Mouse (Mus musculus) liver, embryonic 13.5 days (tissue): Measurements from ENCODE around the gene Olfr159. TPM values are rescaled to one million over a fixed set of nuclear protein-coding genes. Genes with fewer than 3 reads are reported as not detected.
"Not testable (repeated sequence)": the region's sequence is repeated elsewhere in the genome, so short reads cannot be mapped to it uniquely, and the experiment has no call there.

ENCODE experiments used
- ATAC-seq: fragments of 200-750 bp; cut with Nextera tagmentation; 2 replicates; pipeline ENCODE4 v1.8.0; 2017; ENCODE audit warnings: low read depth, mild to moderate bottlenecking, moderate number of reproducible peaks, moderate library complexity
- DNase-seq: peaks from one replicate; pipeline ENCODE4 v3.0.0; 2022
- H3K27ac ChIP-seq: fragments of 300-500 bp; sonication (generic); 2 replicates; pipeline ENCODE4 v1.5.1; 2015; ENCODE audit warnings: moderate library complexity, mild to moderate bottlenecking, inconsistent platforms
- H3K27me3 ChIP-seq: fragments of 300-500 bp; sonication (generic); 2 replicates; pipeline ENCODE4 v1.6.1; 2015; ENCODE audit warnings: mild to moderate bottlenecking, inconsistent platforms
- H3K36me3 ChIP-seq: fragments of 300-500 bp; sonication (generic); 2 replicates; pipeline ENCODE4 v1.6.1; 2015; ENCODE audit warnings: mild to moderate bottlenecking, inconsistent platforms
- H3K4me1 ChIP-seq: fragments of 300-500 bp; sonication (generic); replicated peaks from 2 replicates; pipeline ENCODE4 v1.6.1; 2015; ENCODE audit warnings: inconsistent platforms
- H3K4me2 ChIP-seq: fragments of 300-500 bp; sonication (generic); 2 replicates; pipeline ENCODE4 v1.6.1; 2015; ENCODE audit warnings: inconsistent platforms, mild to moderate bottlenecking, moderate library complexity
- H3K4me3 ChIP-seq: fragments of 300-500 bp; sonication (generic); replicated peaks from 2 replicates; pipeline ENCODE4 v1.5.1; 2015; ENCODE audit warnings: mild to moderate bottlenecking, inconsistent platforms
- H3K9ac ChIP-seq: fragments of 300-500 bp; sonication (generic); 2 replicates; pipeline ENCODE4 v1.6.1; 2015; ENCODE audit warnings: mild to moderate bottlenecking, inconsistent platforms
- H3K9me3 ChIP-seq: fragments of 300-500 bp; sonication (generic); replicated peaks from 2 replicates; pipeline ENCODE4 v1.6.1; 2016; ENCODE audit warnings: inconsistent platforms
- WGBS: fragments of 180-500 bp; shearing (Covaris S2); methylation state at CpG from one replicate; pipeline ENCODE4 v1.1.7; 2015; ENCODE audit not compliant: insufficient replicate concordance; 5-methylcytosine and 5-hydroxymethylcytosine counted together
- polyA plus RNA-seq: library from polyadenylated mRNA; unstranded; fragments of >200 nt; fragmentation: Nextera tagmentation; extraction: Ambion mirVana; gene quantifications from 2 replicates; pipeline ENCODE4 v1.2.1, GENCODE M21; 2015

Gene Olfr159
- polyA plus RNA-seq = not detected in 2 replicates

DNA sequence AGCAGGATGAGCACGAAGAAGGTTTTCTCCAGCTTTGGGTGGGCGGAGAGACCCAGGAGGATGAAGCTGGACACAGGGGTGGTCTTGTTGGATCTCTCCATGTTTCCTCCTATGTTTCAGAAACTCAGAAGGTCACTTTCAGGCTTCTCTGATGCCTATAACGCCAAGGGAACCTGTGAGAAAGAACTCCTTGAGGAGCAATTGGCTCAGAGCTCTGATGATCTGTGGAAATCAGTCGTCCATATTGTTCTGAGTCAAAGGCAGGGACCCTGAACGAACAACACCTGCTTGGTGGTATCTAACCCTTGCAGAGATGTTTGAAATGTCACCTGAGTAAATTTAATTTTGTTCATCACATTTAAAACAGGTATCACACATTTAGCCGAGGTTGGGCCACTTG lies at the start of gene Olfr159:
TSS of gene Olfr159 (minus strand) at position 101 of the 400 bp plus-strand sequence.
- WGBS = 60% methylated on average over 6 of the region's 6 CpGs
- Histone ChIP-seq H3K9ac (no peak within 1 kb of the TSS), H3K36me3 (no peaks in the 10 kb centered on the region), H3K4me2 (no peak within 1 kb of the TSS), H3K9me3 (0 out of 2 replicates have a peak, but pooled peaks cover 3% of the 10 kb centered on the region), H3K4me1 (no peaks in the 10 kb centered on the region), H3K27ac (no peak within 1 kb of the TSS), H3K4me3 (no peak within 1 kb of the TSS), H3K27me3 (peaks cover 4% of the 10 kb centered on the region; the same call in 1 of the 2 replicates)
- ATAC-seq (no peak), DNase-seq (no peak)

DNA sequence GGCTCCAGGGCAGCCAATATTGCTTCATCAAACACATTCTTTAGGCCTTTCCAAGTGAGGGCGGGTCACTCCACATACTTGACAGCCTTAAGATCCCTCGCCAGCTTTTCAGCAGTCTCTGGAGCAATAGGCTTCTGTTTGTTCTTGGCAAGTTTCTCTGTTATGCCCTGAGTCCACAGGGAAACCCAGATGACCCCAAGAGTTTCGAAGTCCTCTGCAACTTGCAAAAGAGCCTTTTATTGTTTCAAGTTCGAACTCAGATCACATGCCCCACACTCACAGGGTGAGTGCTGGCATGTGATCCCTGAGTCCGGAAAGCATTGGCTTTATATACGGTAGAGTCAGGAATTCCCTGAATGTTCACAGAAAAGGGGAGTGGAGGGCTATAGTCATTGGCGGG lies 28.1 kb upstream of the Olfr159 start:
- DNase-seq (no peak), ATAC-seq (no peak)

DNA sequence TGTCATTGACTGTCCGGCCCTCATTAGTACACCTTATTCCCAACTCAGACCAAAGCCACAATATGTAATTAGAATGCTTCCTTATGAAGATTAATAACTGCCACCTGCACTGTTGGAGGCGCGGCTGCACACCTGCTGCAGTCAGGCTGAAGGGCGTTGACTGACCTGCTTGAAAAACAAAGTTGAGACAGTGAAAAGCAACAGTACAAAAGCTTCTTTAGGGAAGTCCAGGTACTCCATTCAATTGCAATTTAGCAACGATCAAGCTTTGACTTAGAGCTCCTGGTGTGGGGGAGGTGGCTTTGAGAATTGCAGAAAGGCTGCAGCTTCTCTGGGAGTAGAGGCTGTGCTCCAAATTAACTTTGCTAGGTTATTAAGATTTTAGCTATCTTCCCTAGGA lies 25.0 kb upstream of the Olfr159 start:
- not testable (repeated sequence) for DNase-seq, H3K9me3 ChIP-seq, H3K4me1 ChIP-seq, H3K4me3 ChIP-seq, H3K36me3 ChIP-seq, H3K27ac ChIP-seq, ATAC-seq, H3K9ac ChIP-seq, H3K27me3 ChIP-seq, H3K4me2 ChIP-seq
- 68% methylated on average over 5 of the region's 5 CpGs for WGBS

More for the DNA sequence above, 28.1 kb upstream of the Olfr159 start:
- Histone ChIP-seq H3K27me3 (no peaks in the 10 kb centered on the region), H3K4me2 (no peak overlapping the region), H3K9me3 (0 out of 2 replicates have a peak, but pooled peaks cover 3% of the 10 kb centered on the region), H3K27ac (no peak overlapping the region), H3K4me3 (no peak overlapping the region), H3K9ac (no peak overlapping the region), H3K4me1 (no peaks in the 10 kb centered on the region), H3K36me3 (no peaks in the 10 kb centered on the region)
- WGBS = 54% methylated on average over 7 of the region's 7 CpGs

DNA sequence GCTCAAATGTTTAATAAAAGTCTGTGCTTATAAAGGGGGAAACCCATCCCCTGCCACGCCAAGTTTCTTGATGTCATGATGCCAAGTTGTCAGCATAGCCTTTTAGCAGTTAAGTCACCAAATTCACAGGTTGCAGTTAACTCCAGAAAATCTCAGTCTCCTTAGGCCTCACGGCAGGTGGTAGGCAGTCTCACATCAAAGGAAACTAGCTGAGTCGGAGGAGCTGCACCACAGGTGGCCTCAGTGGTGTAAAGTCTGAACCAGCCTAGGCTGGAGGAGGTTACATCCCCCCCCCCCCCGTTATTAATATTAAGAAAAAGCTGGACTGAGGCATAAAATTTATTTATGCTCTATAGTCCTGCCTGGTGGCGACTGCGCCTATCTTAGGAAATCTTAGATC lies 24.5 kb upstream of the Olfr159 start:
- no peaks in the 10 kb centered on the region for H3K9me3 ChIP-seq
- 63% methylated on average over 6 of the region's 6 CpGs for WGBS
- ATAC-seq = no peak

DNA sequence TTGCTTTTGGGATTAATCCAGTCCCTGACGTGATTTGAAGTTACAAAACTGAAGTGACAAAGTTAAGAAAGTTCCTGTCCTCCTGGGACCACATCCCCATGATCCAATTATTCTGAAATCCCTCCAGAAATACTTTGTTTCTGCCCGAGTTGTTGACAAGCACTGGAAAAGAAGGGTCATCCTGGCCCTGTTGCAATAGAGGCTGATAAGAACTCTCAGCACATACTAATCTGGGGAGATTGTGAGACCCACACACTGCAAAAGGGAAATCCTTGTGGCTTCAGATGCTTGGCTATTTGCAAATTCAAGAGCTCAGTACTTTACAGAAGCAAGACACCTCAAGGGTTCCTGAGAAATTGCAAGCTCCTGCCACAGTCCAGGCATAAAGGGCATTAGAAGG lies 1.5 kb upstream of the Olfr159 start:
- no peak overlapping the region for H3K27ac ChIP-seq
- no peak overlapping the region for H3K4me3 ChIP-seq
- no peak for ATAC-seq
- no peaks in the 10 kb centered on the region for H3K4me1 ChIP-seq
- H3K27me3 ChIP-seq = peaks cover 4% of the 10 kb centered on the region; the same call in 1 of the 2 replicates
- no peaks in the 10 kb centered on the region for H3K36me3 ChIP-seq
- H3K9me3 ChIP-seq = 0 out of 2 replicates have a peak, but pooled peaks cover 3% of the 10 kb centered on the region
- H3K9ac ChIP-seq = no peak overlapping the region
- no peak overlapping the region for H3K4me2 ChIP-seq
- 15% methylated on average over 2 of the region's 2 CpGs for WGBS
- no peak for DNase-seq

More for the DNA sequence above, 24.5 kb upstream of the Olfr159 start:
- H3K4me3 ChIP-seq = no peak overlapping the region
- H3K27me3 ChIP-seq = no peaks in the 10 kb centered on the region
- H3K36me3 ChIP-seq = no peaks in the 10 kb centered on the region
- DNase-seq = no peak
- no peak overlapping the region for H3K27ac ChIP-seq
- H3K4me1 ChIP-seq = no peaks in the 10 kb centered on the region
- no peak overlapping the region for H3K9ac ChIP-seq
- H3K4me2 ChIP-seq = no peak overlapping the region

DNA sequence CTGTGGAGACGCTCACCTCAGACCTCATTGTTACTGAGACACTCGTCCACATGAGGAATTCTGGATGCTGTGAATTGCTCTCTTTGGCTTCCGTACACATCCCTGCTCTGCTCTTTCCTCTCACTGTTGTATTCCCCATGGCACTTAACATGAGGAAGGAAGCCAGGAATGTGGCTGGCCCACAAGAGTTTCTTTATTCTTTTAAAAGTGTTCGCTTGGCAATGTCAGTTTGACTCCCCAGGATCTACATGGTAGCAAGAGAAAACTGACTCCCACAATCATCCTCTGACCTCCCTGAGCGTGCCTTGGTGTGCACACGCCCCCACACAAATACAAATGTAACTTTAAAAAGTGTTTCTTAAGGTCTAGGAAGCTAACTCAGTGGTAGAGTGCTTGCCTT lies 817 bp upstream of the Olfr159 start:
- no peaks in the 10 kb centered on the region for H3K4me1 ChIP-seq
- 46% methylated on average over 6 of the region's 6 CpGs for WGBS
- H3K36me3 ChIP-seq = no peaks in the 10 kb centered on the region
- peaks cover 4% of the 10 kb centered on the region; the same call in 1 of the 2 replicates for H3K27me3 ChIP-seq
- no peak overlapping the region for H3K27ac ChIP-seq
- no peak overlapping the region for H3K4me3 ChIP-seq
- H3K9ac ChIP-seq = no peak overlapping the region
- H3K9me3 ChIP-seq = 0 out of 2 replicates have a peak, but pooled peaks cover 3% of the 10 kb centered on the region
- ATAC-seq = no peak
- no peak for DNase-seq
- no peak overlapping the region for H3K4me2 ChIP-seq

DNA sequence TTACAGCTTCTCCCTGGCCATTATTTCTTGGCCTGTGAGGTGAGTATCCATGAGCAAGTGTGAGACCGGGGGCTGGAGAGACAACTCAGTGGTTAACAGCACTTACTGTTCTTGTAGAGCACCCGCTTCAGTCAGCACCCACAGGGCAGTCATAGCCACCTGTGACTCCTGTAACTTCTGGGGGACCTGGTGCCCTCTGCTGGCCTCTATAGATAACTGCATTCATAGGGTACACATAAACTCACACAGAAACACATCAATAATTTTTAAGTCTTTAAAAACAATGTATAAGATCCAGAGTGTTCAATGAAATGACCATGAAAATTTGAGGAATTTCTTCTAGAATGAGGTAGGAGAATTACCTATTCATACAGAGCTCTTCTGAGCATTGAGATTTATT lies 1.4 kb downstream of the Olfr159 start:
- Histone ChIP-seq H3K4me2 (no peak overlapping the region), H3K9me3 (0 out of 2 replicates have a peak, but pooled peaks cover 6% of the 10 kb centered on the region), H3K4me3 (no peak overlapping the region), H3K36me3 (no peaks in the 10 kb centered on the region), H3K4me1 (no peaks in the 10 kb centered on the region), H3K27ac (no peak overlapping the region), H3K9ac (no peak overlapping the region), H3K27me3 (peaks cover 4% of the 10 kb centered on the region; the same call in 1 of the 2 replicates)
- no peak for ATAC-seq
- no peak for DNase-seq
- WGBS = 85% methylated on average over 2 of the region's 2 CpGs

DNA sequence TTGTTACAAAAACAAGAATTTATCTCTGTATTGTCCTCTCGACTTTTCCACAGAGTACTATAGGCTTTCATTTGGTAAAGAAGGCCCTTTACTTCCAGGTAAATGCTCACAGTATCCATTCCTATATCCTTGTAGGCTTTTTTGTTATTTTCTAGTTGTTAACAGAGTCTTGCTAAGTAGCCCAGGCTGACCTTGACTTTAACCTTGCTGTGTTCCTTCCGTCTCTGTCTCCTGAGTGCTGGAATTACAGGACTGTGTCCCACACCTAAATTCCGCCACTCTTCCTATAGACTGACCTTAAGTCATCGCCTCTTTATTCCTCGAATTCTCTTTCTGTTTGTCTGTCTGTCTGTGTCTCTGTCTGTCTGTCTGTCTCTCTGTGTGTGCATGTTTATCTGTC lies 2.5 kb downstream of the Olfr159 start:
- 0 out of 2 replicates have a peak, but pooled peaks cover 7% of the 10 kb centered on the region for H3K9me3 ChIP-seq
- no peak overlapping the region for H3K27ac ChIP-seq
- H3K36me3 ChIP-seq = no peaks in the 10 kb centered on the region
- WGBS = 72% methylated on average over 5 of the region's 5 CpGs
- no peaks in the 10 kb centered on the region for H3K4me1 ChIP-seq
- no peak for DNase-seq
- no peak for ATAC-seq
- no peak overlapping the region for H3K4me2 ChIP-seq
- H3K27me3 ChIP-seq = peaks cover 4% of the 10 kb centered on the region; the same call in 1 of the 2 replicates
- no peak overlapping the region for H3K4me3 ChIP-seq
- no peak overlapping the region for H3K9ac ChIP-seq

DNA sequence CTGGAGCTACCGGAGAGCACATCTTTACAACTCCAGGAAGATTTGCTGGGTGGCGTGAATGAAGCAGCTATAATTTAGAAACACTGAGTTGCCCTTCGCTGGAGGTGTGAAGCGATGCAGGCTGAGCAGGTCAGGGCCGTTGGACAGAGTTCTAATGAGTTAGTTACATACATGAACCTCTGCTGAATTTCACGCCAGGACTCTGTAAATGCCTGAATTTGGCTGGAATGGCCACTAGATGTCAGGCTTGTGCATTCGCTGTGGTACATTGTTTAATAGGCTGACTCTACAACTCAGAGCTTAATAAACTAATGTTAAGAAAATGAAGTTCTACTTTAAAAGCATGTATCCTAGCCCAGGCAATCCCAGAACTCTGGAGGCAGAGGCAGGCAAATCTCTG lies 7.4 kb downstream of the Olfr159 start:
- Histone ChIP-seq H3K9ac (no peak overlapping the region), H3K4me1 (no peaks in the 10 kb centered on the region), H3K27me3 (no peaks in the 10 kb centered on the region), H3K4me2 (no peak overlapping the region), H3K4me3 (no peak overlapping the region), H3K9me3 (0 out of 2 replicates have a peak, but pooled peaks cover 4% of the 10 kb centered on the region), H3K36me3 (no peaks in the 10 kb centered on the region), H3K27ac (no peak overlapping the region)
- WGBS = 18% methylated on average over 7 of the region's 7 CpGs
- DNase-seq (peak; percentile 5), ATAC-seq (no peak)

DNA sequence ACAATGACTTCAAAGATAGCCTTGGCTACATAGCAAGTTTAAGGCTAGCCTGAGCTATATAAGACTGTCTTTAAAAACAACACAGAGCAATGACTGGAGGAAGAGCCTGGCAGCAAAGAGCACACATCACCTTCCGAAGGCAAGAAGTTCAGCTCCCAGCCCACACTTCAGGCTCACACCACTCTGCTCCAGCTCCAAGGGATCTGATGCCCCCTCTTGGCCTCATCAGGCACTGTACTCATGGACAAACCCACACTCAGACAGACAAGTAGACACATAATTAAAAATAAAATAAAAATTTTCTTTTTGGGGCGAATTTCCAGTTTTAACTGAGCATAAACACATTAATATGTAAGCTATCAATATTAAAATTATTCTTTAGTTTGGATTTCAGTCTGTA lies 9.5 kb downstream of the Olfr159 start:
- H3K4me3 ChIP-seq = no peak overlapping the region
- no peak for ATAC-seq
- 47% methylated on average over 2 of the region's 2 CpGs for WGBS
- no peaks in the 10 kb centered on the region for H3K36me3 ChIP-seq
- no peaks in the 10 kb centered on the region for H3K27me3 ChIP-seq
- no peaks in the 10 kb centered on the region for H3K4me1 ChIP-seq
- no peak overlapping the region for H3K9ac ChIP-seq
- no peak for DNase-seq
- H3K4me2 ChIP-seq = no peak overlapping the region
- 0 out of 2 replicates have a peak, but pooled peaks cover 4% of the 10 kb centered on the region for H3K9me3 ChIP-seq
- no peak overlapping the region for H3K27ac ChIP-seq

DNA sequence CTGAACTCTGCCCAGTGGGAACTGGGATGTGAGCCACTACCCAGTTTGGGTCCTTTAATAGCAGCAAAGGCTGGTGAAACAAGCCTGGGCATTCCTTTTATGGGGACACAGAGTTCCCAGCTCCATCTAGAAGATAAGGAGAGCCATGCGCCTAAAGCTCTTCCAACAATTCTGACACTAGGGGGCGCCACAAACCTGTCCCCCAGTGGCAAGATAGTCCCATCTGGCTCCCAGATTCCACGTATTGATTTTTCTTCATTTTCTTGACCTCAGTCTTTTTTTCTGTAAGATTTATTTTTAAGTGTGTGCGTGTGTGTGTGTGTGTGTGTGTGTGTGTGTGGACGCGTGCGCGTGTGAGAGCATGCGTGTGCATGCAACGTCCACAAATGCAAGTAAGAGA lies 10.3 kb downstream of the Olfr159 start:
- DNase-seq (no peak), ATAC-seq (no peak)
- H3K4me2 ChIP-seq = no peak overlapping the region
- H3K27me3 ChIP-seq = no peaks in the 10 kb centered on the region
- H3K9me3 ChIP-seq = 0 out of 2 replicates have a peak, but pooled peaks cover 4% of the 10 kb centered on the region
- H3K36me3 ChIP-seq = no peaks in the 10 kb centered on the region
- H3K4me3 ChIP-seq = no peak overlapping the region
- WGBS = 66% methylated on average over 10 of the region's 10 CpGs
- H3K27ac ChIP-seq = no peak overlapping the region
- no peak overlapping the region for H3K9ac ChIP-seq
- no peaks in the 10 kb centered on the region for H3K4me1 ChIP-seq
